Mouse (Mus musculus) lung, adult 2 months (tissue): Measurements from ENCODE around the gene Adgrd1. TPM values are rescaled to one million over a fixed set of nuclear protein-coding genes. Genes with fewer than 3 reads are reported as not detected.
A peak's percentile ranks its signal among the peaks of the same experiment; 100 is the strongest.

Experiments used
- DNase-seq: peaks from one replicate; pipeline ENCODE4 v3.0.0; 2022
- H3K4me1 ChIP-seq: fragments of 200-500 bp; 2 replicates; pipeline ENCODE4 v1.6.1; 2011; ENCODE audit warnings: low read length; ENCODE audit not compliant: control insufficient read depth, insufficient read depth
- H3K4me3 ChIP-seq: fragments of 200-500 bp; replicated peaks from 2 replicates; pipeline ENCODE3; 2011; ENCODE audit warnings: low read depth, mild to moderate bottlenecking, control low read depth, low read length; ENCODE audit errors: extremely low read depth
- CTCF ChIP-seq: fragments of 200-500 bp; IDR thresholded peaks from 2 replicates; pipeline ENCODE4 v1.5.1; 2011; ENCODE audit warnings: mild to moderate bottlenecking, low read length, control low read depth; ENCODE audit not compliant: insufficient read depth
- POLR2A ChIP-seq: fragments of 200-500 bp; IDR thresholded peaks from 2 replicates; pipeline ENCODE4 v1.6.1; 2011; ENCODE audit warnings: low read depth, mild to moderate bottlenecking, control low read depth, low read length, borderline replicate concordance; ENCODE audit errors: extremely low read depth
- WGBS: fragments of 180-500 bp; shearing (Covaris S2); methylation state at CpG from one replicate; pipeline ENCODE4 v1.1.7; 2018; 5-methylcytosine and 5-hydroxymethylcytosine counted together
- polyA plus RNA-seq: library from polyadenylated mRNA; depleted of rRNA; stranded (reverse); fragments of >200 nt; gene quantifications from 2 replicates; pipeline ENCODE4 v1.2.3, GENCODE M21; 2012

Gene Adgrd1
- polyA plus RNA-seq, 1 experiment: 8.3 TPM

GRCm38 (mm10) chr5:129165595-129165994 lies 69.0 kb downstream of the Adgrd1 start:
- DNase-seq: peak; percentile 17
- TF ChIP-seq POLR2A (no peak), CTCF (no peak)
- no peak overlapping the region for H3K4me3 ChIP-seq
- 47% methylated on average over 7 of the region's 7 CpGs for WGBS
- H3K4me1 ChIP-seq: 0 out of 2 replicates have a peak, but pooled peaks cover 4% of the 10 kb centered on the region

GRCm38 (mm10) chr5:129169090-129169489 lies 72.5 kb downstream of the Adgrd1 start:
- WGBS: 46% methylated on average over 5 of the region's 5 CpGs
- H3K4me3 ChIP-seq: no peak overlapping the region
- no peak for TF ChIP-seq CTCF
- no peak for TF ChIP-seq POLR2A
- no peak for DNase-seq
- H3K4me1 ChIP-seq: 0 out of 2 replicates have a peak, but pooled peaks cover 4% of the 10 kb centered on the region

GRCm38 (mm10) chr5:129169567-129169966 lies 73.0 kb downstream of the Adgrd1 start:
- DNase-seq: no peak
- 0 out of 2 replicates have a peak, but pooled peaks cover 2% of the 10 kb centered on the region for H3K4me1 ChIP-seq
- H3K4me3 ChIP-seq: no peak overlapping the region
- no peak for TF ChIP-seq CTCF
- 51% methylated on average over 4 of the region's 4 CpGs for WGBS

DNA sequence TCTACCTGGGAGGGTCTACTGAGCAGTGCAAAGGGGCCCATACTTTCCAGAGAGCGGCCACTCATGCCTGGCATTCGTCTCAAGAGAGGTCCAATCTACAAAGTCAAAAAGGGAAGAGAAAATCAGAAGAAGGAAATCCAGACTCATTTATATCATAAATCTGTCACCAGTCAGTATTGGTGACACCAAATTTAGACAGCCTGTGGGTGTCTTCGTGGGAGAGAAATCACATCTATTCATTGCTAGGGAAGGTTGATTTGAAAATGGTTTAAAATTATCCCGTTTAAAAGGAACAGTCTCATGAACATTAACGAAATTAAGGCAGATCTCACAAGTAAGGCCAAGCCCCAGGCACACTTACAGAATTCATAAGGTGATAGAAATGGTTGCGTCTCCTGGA lies 76.0 kb downstream of the Adgrd1 start:
- TF ChIP-seq CTCF (no peak), POLR2A (no peak)
- WGBS: 82% methylated on average over 6 of the region's 6 CpGs
- Histone ChIP-seq H3K4me1 (no peaks in the 10 kb centered on the region), H3K4me3 (no peak overlapping the region)
- DNase-seq: no peak

DNA sequence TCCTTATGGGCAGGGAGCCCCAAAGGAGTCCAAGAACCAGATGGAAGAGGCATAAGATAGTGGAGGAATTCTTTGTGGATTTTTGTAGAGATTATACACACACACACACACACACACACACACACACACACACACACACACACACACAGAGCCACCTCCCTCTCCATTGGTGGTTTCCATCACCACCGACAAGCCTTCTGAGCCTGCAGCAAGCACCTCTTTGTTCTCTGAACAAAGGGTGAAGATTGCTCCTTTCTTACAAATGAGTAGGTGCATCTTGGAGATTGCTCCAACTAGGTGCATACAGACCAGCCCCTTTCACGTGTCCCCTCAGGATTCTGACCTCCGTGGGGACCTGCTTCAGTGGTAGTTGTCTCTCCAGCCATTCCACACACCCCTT lies 79.4 kb downstream of the Adgrd1 start:
- DNase-seq: no peak
- TF ChIP-seq CTCF: no peak
- TF ChIP-seq POLR2A: no peak
- Histone ChIP-seq H3K4me1 (no peaks in the 10 kb centered on the region), H3K4me3 (no peak overlapping the region)
- 54% methylated on average over 3 of the region's 3 CpGs for WGBS

DNA sequence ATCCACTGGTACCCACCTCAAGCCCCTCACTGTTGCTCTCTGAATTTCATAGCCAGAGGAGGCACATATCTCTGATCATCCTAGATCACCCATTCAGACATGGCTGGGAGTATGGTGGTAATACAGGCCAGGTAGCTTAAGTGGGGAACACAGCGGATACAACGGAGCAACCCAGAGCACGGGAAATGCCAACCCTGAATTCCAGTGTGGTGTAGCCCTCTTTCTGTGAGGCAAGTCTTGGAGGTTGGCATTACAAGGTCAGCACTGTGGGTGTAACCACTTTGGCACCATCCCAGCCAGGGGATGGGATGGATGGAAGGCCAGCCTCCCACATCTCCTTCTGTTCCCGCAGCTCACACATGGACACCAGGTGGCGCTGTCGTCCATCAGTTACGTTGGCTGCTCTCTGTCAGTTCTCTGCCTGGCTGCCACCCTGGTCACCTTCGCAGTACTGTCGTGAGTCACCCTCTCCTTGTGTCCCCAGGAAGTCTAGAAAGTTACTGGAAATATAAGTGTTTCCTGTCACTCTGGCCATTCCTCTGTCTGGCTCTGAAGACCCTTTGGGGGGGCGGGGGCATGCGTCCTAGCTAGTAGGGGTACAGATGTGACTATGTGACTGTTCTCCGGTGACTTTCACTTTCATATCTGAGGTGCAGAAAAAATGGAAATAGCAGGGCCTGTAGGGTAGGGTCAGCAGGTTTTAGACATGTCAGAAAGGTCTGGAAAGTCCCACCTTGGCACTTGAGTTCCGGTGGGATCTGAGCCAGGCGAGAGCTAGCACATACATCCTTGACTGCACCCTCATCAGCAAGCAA lies 81.4 kb downstream of the Adgrd1 start:
- peak overlapping the region; percentile 48 for H3K4me3 ChIP-seq
- peak; percentile 85 for DNase-seq
- no peaks in the 10 kb centered on the region for H3K4me1 ChIP-seq
- 41% methylated on average over 14 of the region's 14 CpGs for WGBS
- TF ChIP-seq CTCF (peak; percentile 97), POLR2A (no peak)

DNA sequence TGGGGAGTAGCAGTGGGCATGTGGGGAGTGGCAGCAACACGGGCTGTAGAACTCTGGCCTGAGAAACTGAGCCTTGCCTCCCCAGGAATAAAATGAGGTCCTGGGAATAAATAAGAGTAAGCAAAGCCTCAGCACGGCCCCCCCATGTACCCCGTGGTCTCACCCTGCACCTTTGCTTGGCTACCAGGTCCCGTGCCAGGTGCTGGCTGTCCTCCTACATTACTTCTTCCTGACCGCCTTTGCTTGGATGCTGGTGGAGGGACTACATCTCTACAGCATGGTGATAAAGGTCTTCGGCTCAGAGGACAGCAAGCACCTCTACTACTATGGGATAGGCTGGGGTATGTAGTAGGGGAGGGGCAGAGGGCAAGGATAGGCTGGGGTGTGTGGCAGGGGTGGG lies 82.8 kb downstream of the Adgrd1 start:
- WGBS: 87% methylated on average over 6 of the region's 6 CpGs
- Histone ChIP-seq H3K4me1 (no peaks in the 10 kb centered on the region), H3K4me3 (no peak overlapping the region)
- TF ChIP-seq POLR2A (no peak), CTCF (no peak)
- no peak for DNase-seq

GRCm38 (mm10) chr5:129179995-129180714 lies 83.6 kb downstream of the Adgrd1 start:
- TF ChIP-seq CTCF (no peak), POLR2A (no peak)
- Histone ChIP-seq H3K4me3 (no peak overlapping the region), H3K4me1 (no peaks in the 10 kb centered on the region)
- WGBS: 74% methylated on average over 17 of the region's 17 CpGs
- DNase-seq: no peak

DNA sequence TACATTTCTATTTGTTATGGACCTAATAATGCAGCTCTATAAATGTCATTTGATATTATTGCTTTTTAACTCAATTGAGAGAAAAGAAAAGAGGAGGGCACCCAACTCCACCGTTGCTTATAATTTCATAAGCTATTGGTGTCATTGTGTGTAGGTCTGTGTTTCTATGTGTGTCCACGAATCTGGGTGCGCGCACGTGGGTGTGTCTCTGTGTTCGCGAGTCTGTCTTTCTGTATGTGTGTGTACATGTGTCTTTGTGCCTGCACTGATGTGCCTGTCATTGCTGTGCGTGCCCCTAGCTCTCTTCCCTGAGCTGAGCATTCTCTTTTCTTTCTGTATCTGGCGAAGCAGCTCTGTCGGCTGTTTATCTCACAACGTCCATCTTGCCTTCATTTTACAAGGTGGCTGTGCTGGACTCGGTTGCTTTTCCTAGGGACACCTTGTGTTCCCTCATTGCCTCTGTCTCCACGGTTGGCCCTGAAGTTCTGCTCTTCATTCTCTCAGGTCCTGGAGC lies 84.2 kb downstream of the Adgrd1 start:
- DNase-seq: no peak
- TF ChIP-seq CTCF: no peak
- TF ChIP-seq POLR2A: no peak
- H3K4me1 ChIP-seq: no peaks in the 10 kb centered on the region
- 74% methylated on average over 13 of the region's 13 CpGs for WGBS
- no peak overlapping the region for H3K4me3 ChIP-seq
